Mouse (Mus musculus) T-helper 1 cell (primary cell): Measurements from ENCODE around the gene Ass1.

Source experiments
- in situ Hi-C: fragments of 300-600 bp; cut with MboI, MseI; formaldehyde crosslinking; loops from one replicate; pipeline ENCODE4 v1.15.1; 2025; ENCODE audit warnings: high pct_unique_total_duplicates

The Ass1 gene

GRCm38 (mm10) chr2:31458989-31459936 is 10.7 kb upstream of the Ass1 start:
- in situ Hi-C loops = no loop called here

- in situ Hi-C loops = no loop called here
Observed at GRCm38 (mm10) chr2:31460025-31460571, 9.9 kb upstream of the Ass1 start.

DNA sequence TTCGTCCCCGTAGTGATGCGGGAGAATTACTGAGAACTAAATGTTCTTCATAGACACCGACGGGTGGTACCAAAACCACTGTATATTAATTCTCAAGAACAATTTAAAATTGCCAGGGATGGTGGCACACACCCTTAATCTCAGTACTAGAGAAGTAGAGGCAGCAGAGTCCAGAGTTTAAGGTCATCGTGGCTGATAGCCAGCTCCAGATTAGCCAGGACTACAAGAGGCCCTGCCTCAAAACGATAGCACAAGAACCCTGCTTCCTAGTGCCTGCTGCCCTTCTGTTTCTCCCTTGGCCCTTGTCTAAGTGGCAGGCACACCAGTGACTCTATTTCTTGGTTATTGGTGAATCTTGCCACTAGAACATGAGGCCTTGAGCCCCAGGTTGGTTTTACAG is 9.1 kb upstream of the Ass1 start:
- in situ Hi-C loops = no loop called here

DNA sequence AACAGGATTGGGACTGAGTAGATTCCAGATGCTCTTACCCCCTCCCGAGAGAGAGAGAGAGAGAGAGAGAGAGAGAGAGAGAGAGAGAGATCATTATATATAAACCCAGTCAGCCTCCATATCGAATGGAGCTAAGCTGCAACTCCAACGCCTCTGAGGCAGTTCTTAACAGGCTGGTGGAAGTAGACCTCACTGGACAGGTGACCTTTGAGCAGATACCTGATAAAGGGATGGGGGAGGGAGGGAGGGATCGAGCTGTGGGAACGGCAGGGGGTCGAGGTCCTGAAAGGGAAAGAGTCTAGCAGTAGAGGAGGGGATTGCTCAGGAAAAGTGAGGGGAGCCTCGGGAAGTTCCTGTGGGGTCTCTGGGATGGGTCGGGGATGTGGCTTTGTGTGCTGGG is 8.0 kb upstream of the Ass1 start:
- in situ Hi-C loops = no loop called here

DNA sequence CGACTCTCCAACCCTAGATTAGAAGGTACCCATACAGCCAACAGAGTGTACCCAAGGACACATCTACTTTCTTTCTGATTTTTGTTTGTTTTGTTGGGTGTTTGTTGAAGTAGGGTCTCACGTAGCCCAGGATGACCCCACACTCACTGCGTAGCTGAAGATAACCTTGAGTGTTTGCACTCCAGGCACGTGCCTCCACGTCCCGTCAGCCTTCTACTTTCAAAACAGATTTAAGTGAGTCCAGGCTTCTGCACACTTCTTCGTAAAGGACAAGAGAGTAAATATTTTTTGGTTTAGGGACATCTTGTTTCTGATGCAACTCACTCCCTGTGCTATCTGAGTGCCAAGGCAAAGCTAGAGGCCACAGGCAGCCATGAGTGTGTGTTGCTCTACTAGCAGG is 6.8 kb upstream of the Ass1 start:
- in situ Hi-C loops = no loop called here

- in situ Hi-C loops = no loop called here
Observed at GRCm38 (mm10) chr2:31463696-31464528, 6.1 kb upstream of the Ass1 start.

DNA sequence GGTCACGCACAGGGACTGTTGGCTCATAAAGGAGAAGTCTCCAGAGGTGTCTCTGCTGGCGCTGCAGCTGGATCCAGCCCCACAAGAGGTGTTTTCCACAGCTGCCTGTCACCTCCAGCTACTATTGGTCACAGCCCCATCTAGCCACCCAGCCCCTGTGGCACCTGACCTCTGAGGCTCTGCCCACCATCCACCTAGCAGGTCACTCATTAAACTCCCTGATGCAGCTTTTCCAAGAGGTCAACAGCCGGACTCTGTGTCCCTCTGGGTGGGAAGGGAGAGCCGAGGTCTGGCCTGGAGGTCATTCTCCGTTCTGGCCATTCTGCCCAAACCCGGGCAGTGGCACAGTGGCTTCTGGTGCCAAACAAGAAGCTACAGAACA is 5.5 kb upstream of the Ass1 start:
- in situ Hi-C loops = no loop called here

- in situ Hi-C loops = no loop called here
Observed at GRCm38 (mm10) chr2:31467457-31467856, 2.5 kb upstream of the Ass1 start.

- in situ Hi-C loops = no loop called here
Observed at GRCm38 (mm10) chr2:31468857-31469256, 1.1 kb upstream of the Ass1 start.

- in situ Hi-C loops = no loop called here
Observed at GRCm38 (mm10) chr2:31469480-31469879, 527 bp upstream of the Ass1 start.

DNA sequence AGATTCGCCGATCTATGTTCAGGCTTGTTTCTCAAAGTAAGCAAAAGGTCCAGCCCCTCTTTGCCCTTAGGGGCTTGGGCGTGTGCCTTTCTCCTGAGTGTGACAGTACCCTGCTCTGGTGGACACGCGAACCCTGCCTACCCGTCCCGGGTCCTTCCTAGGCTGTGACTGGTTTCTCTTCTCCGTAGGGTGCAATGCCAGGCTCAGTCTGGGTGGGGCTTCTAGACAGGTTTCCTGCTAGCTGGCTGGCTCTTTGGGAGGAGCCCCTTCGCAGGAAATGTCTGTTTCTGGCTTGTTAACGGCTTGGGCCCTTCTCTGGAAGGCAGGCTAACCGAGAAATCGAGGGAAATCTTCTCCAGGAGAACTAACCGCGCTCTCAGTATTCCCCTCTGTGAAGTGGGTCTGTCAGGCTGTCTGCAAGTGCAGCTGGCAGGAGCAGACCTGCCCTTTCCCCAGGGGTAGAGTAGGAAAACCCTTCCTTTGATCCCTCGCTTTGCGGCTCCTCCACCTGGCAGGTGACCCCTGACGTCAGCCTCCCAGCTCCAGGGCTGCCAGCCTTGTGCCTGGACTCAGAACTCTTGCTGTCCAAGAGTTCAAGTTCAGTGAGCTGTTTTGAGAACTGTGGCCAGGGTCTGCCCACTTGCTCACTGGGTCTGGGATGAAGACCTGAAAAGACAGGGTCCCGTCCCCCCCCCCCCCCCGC is 827 bp downstream of the Ass1 start:
- in situ Hi-C loops = no loop called here

GRCm38 (mm10) chr2:31471611-31472010 is 1.6 kb downstream of the Ass1 start:
- in situ Hi-C loops = no loop called here

GRCm38 (mm10) chr2:31472406-31473065 is 2.5 kb downstream of the Ass1 start:
- in situ Hi-C loops = no loop called here

DNA sequence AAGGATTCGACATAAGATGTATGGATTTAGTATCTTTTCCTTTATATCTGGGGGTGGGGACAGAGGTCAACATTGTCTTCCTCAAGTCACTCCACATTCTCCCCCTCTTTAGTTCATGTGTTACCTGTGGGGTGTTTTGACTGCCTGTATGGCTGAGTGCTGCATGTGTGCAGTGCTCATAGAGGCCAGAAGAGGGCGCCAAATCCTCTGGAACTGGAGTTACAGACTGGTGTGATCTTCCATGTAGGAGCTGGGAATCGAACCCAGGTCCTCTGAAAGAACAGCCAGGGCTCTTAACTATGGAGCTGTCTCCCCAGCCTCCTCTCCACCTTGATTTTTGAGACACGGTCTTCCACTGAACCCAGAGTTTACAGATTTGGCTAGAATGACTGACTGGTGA is 3.9 kb downstream of the Ass1 start:
- in situ Hi-C loops = no loop called here

DNA sequence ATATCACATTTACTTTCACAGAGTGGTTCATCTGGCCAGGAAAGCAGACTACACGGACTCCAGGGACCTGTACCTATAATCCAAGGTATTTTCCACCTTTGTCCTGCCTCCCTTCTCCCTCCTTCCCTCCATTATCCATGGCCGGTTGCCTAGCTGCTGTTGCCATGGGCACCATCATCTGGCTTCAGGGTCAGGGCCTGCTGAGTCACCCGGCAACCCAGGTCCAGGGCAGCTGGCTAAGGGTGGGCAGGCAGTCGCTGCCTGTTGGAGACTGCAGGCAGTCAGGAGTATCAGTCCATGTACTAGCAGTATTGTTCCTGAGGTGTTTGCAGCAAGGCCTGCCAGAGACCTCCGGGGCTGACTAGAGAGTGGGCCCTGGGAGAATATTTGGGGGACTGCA is 4.7 kb downstream of the Ass1 start:
- in situ Hi-C loops = no loop called here

- in situ Hi-C loops = no loop called here
Observed at GRCm38 (mm10) chr2:31476107-31476820, 6.3 kb downstream of the Ass1 start.

DNA sequence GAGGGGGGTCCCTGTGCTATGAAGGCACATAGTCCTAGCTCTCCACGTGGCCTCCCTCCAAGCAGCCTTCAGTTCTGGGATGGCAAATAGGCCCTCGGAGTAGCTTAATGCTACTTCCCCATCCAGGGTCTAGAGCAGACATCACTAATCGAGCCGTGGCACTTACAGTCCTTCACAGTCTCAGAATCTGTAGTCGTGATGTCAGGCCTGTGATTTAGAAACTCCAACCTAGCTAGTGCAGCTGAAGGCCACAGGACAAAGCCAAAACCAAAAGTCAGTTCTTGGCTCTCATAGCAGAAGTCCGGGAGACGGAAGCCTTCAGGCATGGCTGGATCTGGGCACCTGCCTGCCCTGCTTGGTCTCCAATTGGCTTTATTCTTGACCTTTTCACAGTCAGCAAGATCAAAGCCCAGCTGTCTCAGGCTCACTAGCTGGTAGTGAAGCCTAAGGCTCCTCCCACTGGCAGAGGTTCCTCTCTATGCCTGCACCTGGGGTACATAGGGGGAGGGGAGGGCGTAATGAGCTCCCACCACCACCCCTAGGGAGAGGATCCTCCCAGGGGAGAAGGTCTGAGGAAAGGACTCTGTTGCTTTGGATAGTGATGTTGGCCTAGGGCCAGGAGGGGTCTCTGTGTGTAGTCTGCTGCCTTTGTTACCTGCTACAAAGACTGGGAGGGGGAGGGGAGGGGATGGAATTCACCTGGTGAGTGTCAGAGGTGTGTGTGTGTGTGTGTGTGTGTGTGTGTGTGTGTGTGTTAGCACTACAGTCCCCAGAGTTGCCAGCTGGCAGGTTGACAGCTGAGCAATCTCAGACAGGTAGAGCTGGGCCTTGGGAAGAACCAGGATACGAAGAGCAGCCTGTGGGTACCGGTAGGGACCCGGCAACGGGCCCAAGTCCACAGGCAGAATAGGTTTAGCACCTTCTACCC is 7.5 kb downstream of the Ass1 start:
- in situ Hi-C loops = no loop called here

GRCm38 (mm10) chr2:31482914-31483575 is 13.0 kb downstream of the Ass1 start:
- in situ Hi-C loops = loop anchor here (5.0 to 10.0 kb wide), 2 partner anchors 169 to 202 kb away; partner anchors contain the start of gene Abl1

DNA sequence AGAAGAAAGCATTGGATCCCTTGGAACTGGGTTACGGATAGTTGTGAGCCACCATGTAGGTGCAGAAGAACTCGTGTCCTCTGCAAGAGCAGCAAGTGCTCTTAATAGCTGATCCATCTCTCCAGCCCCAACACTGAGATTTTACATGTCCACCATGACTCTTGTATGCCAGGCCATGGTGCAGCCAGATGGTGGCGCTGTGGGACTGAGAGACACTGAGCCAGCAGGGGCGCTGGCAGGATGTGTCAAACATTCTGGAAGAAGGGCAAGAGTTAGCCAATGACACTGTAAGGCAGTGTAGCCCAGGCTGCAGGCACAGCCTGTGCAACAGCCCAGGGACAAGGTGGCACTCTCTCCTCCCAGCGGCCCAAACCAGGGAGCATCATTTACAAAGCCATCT is 14.2 kb downstream of the Ass1 start:
- in situ Hi-C loops = loop anchor here (5.0 to 10.0 kb wide), 2 partner anchors 168 to 201 kb away; partner anchors contain the start of gene Abl1
